Mouse (Mus musculus) adrenal gland, adult 10 weeks (tissue): ENCODE data around the gene Ube2j1. TPM values are rescaled to one million over a fixed set of nuclear protein-coding genes. Genes with fewer than 3 reads are reported as not detected.

Experiments
- polyA plus RNA-seq: library from polyadenylated mRNA; stranded (reverse); fragments of 350-450 nt; fragmentation: Illumina TruSeq; extraction: RNeasy Lipid Tissue Mini Kit (QIAGEN cat#74804); gene quantifications from one replicate; pipeline ENCODE4 v1.2.3, GENCODE M21; 2014; ENCODE audit warnings: low read depth, low replicate concordance

Ube2j1 gene
- polyA plus RNA-seq = 109 TPM

DNA sequence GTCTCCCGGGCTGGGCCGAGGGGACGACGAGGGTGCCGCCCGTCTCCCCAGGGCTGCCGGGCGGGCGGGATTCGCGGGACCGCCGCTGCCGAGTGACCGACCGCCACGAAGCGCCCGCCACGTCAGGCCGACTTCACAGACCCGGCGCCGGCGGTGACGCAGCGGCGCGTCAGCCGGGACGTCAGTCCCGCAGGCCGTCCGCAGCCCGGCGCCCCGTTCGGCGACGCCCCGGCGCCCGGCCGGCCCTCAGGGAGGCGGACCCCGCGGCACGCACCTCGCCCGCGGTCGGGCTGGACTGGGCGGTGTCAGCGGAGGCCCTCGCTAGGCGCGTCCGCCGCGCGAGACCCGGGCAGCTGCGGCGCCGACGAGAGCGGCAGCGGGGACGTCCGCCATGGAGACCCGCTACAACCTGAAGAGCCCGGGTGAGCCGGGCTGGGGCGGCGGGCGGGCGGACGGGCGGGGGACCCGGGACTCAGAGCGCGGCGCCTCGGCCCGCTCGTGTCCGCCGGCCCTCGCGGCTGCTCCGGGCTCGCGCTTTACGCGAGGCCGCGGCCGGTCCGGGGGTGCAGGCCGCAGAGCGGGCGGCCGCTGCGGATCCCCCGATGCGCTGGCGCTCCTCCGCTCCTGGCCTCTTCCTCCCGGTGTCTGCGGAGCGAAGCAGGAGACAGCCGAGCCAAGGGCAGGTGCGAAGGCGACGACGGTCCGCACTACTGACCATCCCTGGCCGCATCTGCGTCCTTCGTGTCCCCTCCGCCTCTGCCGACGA, at the start of gene Ube2j1:
TSS of gene Ube2j1 (plus strand) at position 222 of the 766 bp plus-strand sequence.

DNA sequence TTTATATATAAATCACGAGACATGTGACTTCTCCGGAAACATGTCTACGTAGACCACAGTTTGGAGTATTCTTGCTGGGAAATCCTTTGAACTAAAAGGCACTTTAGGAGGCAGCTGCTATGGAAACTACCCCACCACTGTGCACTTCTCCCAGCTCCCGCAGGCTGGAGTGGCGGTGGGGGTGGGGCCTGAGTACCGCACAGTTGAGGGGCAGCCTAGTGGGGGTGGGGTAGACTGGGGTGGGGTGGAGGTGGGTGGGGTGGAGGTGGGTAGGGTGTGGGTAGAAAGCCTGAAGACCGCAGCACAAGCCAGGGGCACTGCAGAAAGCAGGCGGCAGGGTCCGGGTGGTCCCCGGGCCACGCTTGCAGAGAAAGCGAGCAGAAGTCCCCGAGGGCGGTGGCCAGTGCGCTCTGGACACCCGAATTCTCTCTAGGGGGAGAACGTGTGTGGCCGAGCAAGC, 48.5 kb upstream of the Ube2j1 start, which contains the start of gene Rragd:
TSS of gene Rragd (plus strand) at position 322 of the 460 bp plus-strand sequence.

DNA sequence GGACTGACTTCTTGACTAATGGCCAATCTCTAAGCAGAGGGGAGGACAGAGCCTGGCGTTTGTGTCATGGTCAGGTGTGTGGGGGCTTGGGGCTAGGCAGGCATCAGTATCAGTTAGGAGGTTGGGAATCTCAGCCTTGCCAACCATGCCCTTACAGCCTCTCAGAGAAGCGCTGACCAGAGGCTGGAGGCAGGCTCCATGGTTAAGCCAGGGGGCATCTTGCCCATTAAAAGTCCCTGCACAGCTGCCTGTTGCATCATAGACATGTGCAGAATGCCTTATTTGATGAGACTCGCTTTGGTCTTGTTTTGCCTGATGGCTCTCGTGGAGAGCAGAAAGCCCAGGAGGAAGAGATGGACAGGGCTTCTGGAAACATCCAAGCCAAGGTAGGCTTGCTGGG, 31.8 kb downstream of the Ube2j1 start, which contains the start of gene Gabrr2:
TSS of gene Gabrr2 (plus strand) at position 19 of the 400 bp plus-strand sequence.

Other genes with a start within 250 kb of the Ube2j1 start
- 134 TPM for gene Lyrm2, start 231.2 kb upstream of the Ube2j1 start, polyA plus RNA-seq
- 3.8 TPM for gene Ankrd6, start 80.6 kb upstream of the Ube2j1 start, polyA plus RNA-seq
- gene Rragd, start 48.4 kb upstream of the Ube2j1 start, polyA plus RNA-seq = 25.9 TPM
- gene Gabrr2, start 31.6 kb downstream of the Ube2j1 start, polyA plus RNA-seq = not detected
- gene Gabrr1, start 101.1 kb downstream of the Ube2j1 start, polyA plus RNA-seq = not detected
- gene Pm20d2, start 158.3 kb downstream of the Ube2j1 start, polyA plus RNA-seq = 9.6 TPM
- gene Srsf12, start 177.6 kb downstream of the Ube2j1 start, polyA plus RNA-seq = 3.0 TPM